11 mouse cellular contexts compared by ENCODE assay signal in the genomic region with DNA sequence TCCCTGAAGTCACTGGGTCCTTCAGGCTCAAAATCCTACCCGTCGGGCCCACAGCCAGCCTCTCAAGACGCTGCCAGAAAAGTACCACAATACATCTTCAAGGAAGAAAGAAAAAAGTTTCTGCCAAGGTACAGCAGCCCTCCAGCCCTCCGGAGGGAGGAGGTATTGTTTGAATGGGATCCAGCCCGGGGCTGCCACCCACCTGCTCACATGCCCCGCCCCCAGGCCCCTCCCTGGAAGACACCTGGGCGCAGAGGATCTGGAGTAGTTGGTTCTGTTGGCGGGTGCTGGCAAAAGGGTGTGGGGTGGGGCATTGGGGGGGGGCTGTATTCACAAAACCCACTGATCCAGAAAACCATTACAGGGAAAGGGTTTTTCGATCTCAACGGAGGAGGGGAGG. TPM values are rescaled to one million over a fixed set of nuclear protein-coding genes. Genes with fewer than 3 reads are reported as not detected.
DNase-seq lines count a peak whose midpoint lies in the region; ATAC-seq and TF ChIP-seq lines count a peak whose summit lies in the region.
"Had no signal": no experiment of that assay in that cellular context is flagged by ENCODE, and none has a peak within 500 bp of the region (broad histone marks: within the 10 kb centered on the region; RNA-seq: fewer than 3 reads in every experiment).

No protein-coding gene starts in this region.

- H3K27me3 ChIP-seq in lung, embryonic 14.5 days (ENCODE audit: insufficient read depth, low read length) = no peaks in the 10 kb centered on the region
- H3K27me3 ChIP-seq in forebrain, embryonic 14.5 days (replicated peaks; ENCODE audit: control insufficient read depth, insufficient read depth, low read length) = peaks cover 5% of the 10 kb centered on the region; the same call in 1 of the 2 replicates
- no peaks in the 10 kb centered on the region for H3K27me3 ChIP-seq in limb, embryonic 10.5 days (ENCODE audit: low read depth, poor library complexity, severe bottlenecking)
- no peaks in the 10 kb centered on the region for H3K27me3 ChIP-seq in neural tube, embryonic 15.5 days (replicated peaks)
- no peaks in the 10 kb centered on the region for H3K27me3 ChIP-seq in intestine, embryonic 15.5 days (replicated peaks)
- H3K27me3 ChIP-seq: megakaryocyte, embryonic 14.5 days had no signal

- peaks cover 6% of the 10 kb centered on the region for H3K4me1 ChIP-seq in lung, embryonic 14.5 days (ENCODE audit: insufficient read depth)
- peaks cover 3% of the 10 kb centered on the region; the same call in 1 of the 2 replicates for H3K4me1 ChIP-seq in forebrain, embryonic 14.5 days (ENCODE audit: control insufficient read depth, insufficient read depth, low read length)
- peaks cover 17% of the 10 kb centered on the region for H3K4me1 ChIP-seq in limb, embryonic 10.5 days
- H3K4me1 ChIP-seq in neural tube, embryonic 15.5 days = peaks cover 5% of the 10 kb centered on the region
- no peaks in the 10 kb centered on the region for H3K4me1 ChIP-seq in intestine, embryonic 15.5 days (replicated peaks)
- H3K4me1 ChIP-seq: megakaryocyte, embryonic 14.5 days had no signal

- no peaks in the 10 kb centered on the region; the same call in 1 of the 2 replicates for H3K9me3 ChIP-seq in lung, embryonic 14.5 days (ENCODE audit: low read depth, low read length)
- H3K9me3 ChIP-seq in forebrain, embryonic 14.5 days (replicated peaks; ENCODE audit: control insufficient read depth, low read length) = peaks cover 2% of the 10 kb centered on the region; the same call in 1 of the 2 replicates
- H3K9me3 ChIP-seq in limb, embryonic 10.5 days (replicated peaks) = peaks cover 8% of the 10 kb centered on the region; the same call in 1 of the 2 replicates
- H3K9me3 ChIP-seq in neural tube, embryonic 15.5 days (replicated peaks) = no peaks in the 10 kb centered on the region
- no peaks in the 10 kb centered on the region for H3K9me3 ChIP-seq in intestine, embryonic 15.5 days

- no peaks in the 10 kb centered on the region for H3K36me3 ChIP-seq in lung, embryonic 14.5 days (ENCODE audit: insufficient read depth)
- H3K36me3 ChIP-seq in forebrain, embryonic 14.5 days (ENCODE audit: control insufficient read depth, insufficient read depth, low read length) = no peaks in the 10 kb centered on the region
- 0 out of 2 replicates have a peak, but pooled peaks cover 3% of the 10 kb centered on the region for H3K36me3 ChIP-seq in limb, embryonic 10.5 days
- H3K36me3 ChIP-seq in neural tube, embryonic 15.5 days = no peaks in the 10 kb centered on the region
- no peaks in the 10 kb centered on the region for H3K36me3 ChIP-seq in intestine, embryonic 15.5 days

- TF ChIP-seq CTCF in lung, embryonic 14.5 days (IDR thresholded peaks at IDR 0.05; ENCODE audit: low read depth) = no peak

- peak overlapping the region; percentile 50 for H3K4me2 ChIP-seq in lung, embryonic 14.5 days
- H3K4me2 ChIP-seq in forebrain, embryonic 14.5 days (ENCODE audit: low read length) = peak overlapping the region; percentile 26
- peak overlapping the region; percentile 40 for H3K4me2 ChIP-seq in neural tube, embryonic 15.5 days
- H3K4me2 ChIP-seq in intestine, embryonic 15.5 days (replicated peaks) = no peak overlapping the region

- ATAC-seq in lung, embryonic 14.5 days (ENCODE audit: insufficient read depth) = peak; percentile 64
- peak; percentile 23; the same call in 1 of the 2 replicates for ATAC-seq in forebrain, embryonic 14.5 days
- ATAC-seq in neural tube, embryonic 15.5 days (ENCODE audit: low FRiP score) = no peak
- no peak for ATAC-seq in intestine, embryonic 15.5 days

- no peak overlapping the region for H3K27ac ChIP-seq in lung, embryonic 14.5 days (ENCODE audit: low read depth)
- no peak overlapping the region for H3K27ac ChIP-seq in forebrain, embryonic 14.5 days (ENCODE audit: low read depth, low read length)
- H3K27ac ChIP-seq in limb, embryonic 10.5 days = peak overlapping the region; percentile 65
- no peak overlapping the region for H3K27ac ChIP-seq in neural tube, embryonic 15.5 days (replicated peaks)
- no peak overlapping the region for H3K27ac ChIP-seq in intestine, embryonic 15.5 days

- no peak overlapping the region for H3K4me3 ChIP-seq in lung, embryonic 14.5 days (ENCODE audit: low read depth, low read length)
- no peak overlapping the region for H3K4me3 ChIP-seq in forebrain, embryonic 14.5 days (ENCODE audit: low read depth, low read length)
- peak overlapping the region; percentile 31 for H3K4me3 ChIP-seq in limb, embryonic 10.5 days
- H3K4me3 ChIP-seq in neural tube, embryonic 15.5 days (replicated peaks) = no peak overlapping the region
- H3K4me3 ChIP-seq in intestine, embryonic 15.5 days (replicated peaks) = no peak overlapping the region
- H3K4me3 ChIP-seq: megakaryocyte, embryonic 14.5 days had no signal

- 16% methylated on average over 10 of the region's 10 CpGs for WGBS in lung, embryonic 14.5 days
- WGBS in forebrain, embryonic 14.5 days = 5% methylated on average over 10 of the region's 10 CpGs
- 14% methylated on average over 10 of the region's 10 CpGs for WGBS in limb, embryonic 10.5 days
- 4% methylated on average over 10 of the region's 10 CpGs for WGBS in neural tube, embryonic 15.5 days
- WGBS in intestine, embryonic 15.5 days = 29% methylated on average over 10 of the region's 10 CpGs

- no peak overlapping the region for H3K9ac ChIP-seq in lung, embryonic 14.5 days
- no peak overlapping the region for H3K9ac ChIP-seq in forebrain, embryonic 14.5 days (ENCODE audit: low read length)
- H3K9ac ChIP-seq in neural tube, embryonic 15.5 days (replicated peaks) = no peak overlapping the region
- no peak overlapping the region for H3K9ac ChIP-seq in intestine, embryonic 15.5 days

- DNase-seq in lung, embryonic 14.5 days = peak; percentile 48
- DNase-seq in lung, postnatal 36 days = no peak
- DNase-seq in forebrain, embryonic 14.5 days (ENCODE audit: low spot score) = peak; percentile 49
- DNase-seq in limb, embryonic 10.5 days (ENCODE audit: low spot score) = no peak
- no peak for DNase-seq in layer of hippocampus, adult 18-20 months (ENCODE audit: low spot score in 2 of 2)
- DNase-seq: cerebellum, adult 11-12 months had no signal

RNA-seq across cellular contexts. Expression of a gene that starts 18.1 kb away (rescaled TPM):
- not detected in 2 replicates for polyA plus RNA-seq in lung, embryonic 14.5 days (2014; fragmentation: Nextera tagmentation; extraction: Ambion mirVana)
- polyA plus RNA-seq in forebrain, embryonic 14.5 days (2014; fragmentation: Nextera tagmentation; extraction: Ambion mirVana) = not detected in 2 replicates
- polyA plus RNA-seq in limb, embryonic 10.5 days (2016; fragmentation: Nextera tagmentation; extraction: Ambion mirVana) = not detected in 2 replicates
- polyA plus RNA-seq in neural tube, embryonic 15.5 days (2015; fragmentation: Nextera tagmentation; extraction: Ambion mirVana) = 0.31 and 0.33 TPM in 2 replicates
- under 1 TPM; 0.13 to 0.20 TPM for total RNA-seq in layer of hippocampus, adult 18-20 months (2021)
- not detected in 2 replicates for polyA plus RNA-seq in intestine, embryonic 15.5 days (2015; fragmentation: Nextera tagmentation; extraction: Ambion mirVana)
- total RNA-seq: adrenal gland, adult 18-20 months had no signal
- polyA plus RNA-seq: heart, postnatal 0 days had no signal

Comparison
In these comparisons a context has a peak if more than half of its experiments do, and no peak if none do; other contexts are left out.
1. DNase-seq: peak in lung, embryonic 14.5 days (single experiment) and forebrain, embryonic 14.5 days (single experiment); none in lung, postnatal 36 days (single experiment), limb, embryonic 10.5 days (single experiment) and layer of hippocampus, adult 18-20 months (0 of 2).
2. ATAC-seq: peak in lung, embryonic 14.5 days (single experiment) and forebrain, embryonic 14.5 days (single experiment); none in neural tube, embryonic 15.5 days (single experiment) and intestine, embryonic 15.5 days (single experiment).